Mouse (Mus musculus) forebrain, embryonic 13.5 days (tissue): ENCODE data around the gene Olfr453. TPM values are rescaled to one million over a fixed set of nuclear protein-coding genes. Genes with fewer than 3 reads are reported as not detected.

Source experiments
- ATAC-seq: fragments of 200-750 bp; cut with Nextera tagmentation; 2 replicates; pipeline ENCODE4 v1.8.0; 2017
- H3K27ac ChIP-seq: fragments of 300-500 bp; sonication (generic); 2 replicates; pipeline ENCODE4 v1.5.1; 2015; ENCODE audit warnings: inconsistent platforms, mild to moderate bottlenecking, moderate library complexity
- H3K27me3 ChIP-seq: fragments of 300-500 bp; sonication (generic); 2 replicates; pipeline ENCODE4 v1.6.1; 2015; ENCODE audit warnings: mild to moderate bottlenecking, inconsistent platforms
- H3K36me3 ChIP-seq: fragments of 300-500 bp; sonication (generic); 2 replicates; pipeline ENCODE4 v1.6.1; 2015; ENCODE audit warnings: mild to moderate bottlenecking, inconsistent platforms; ENCODE audit not compliant: poor library complexity, severe bottlenecking
- H3K4me1 ChIP-seq: fragments of 300-500 bp; sonication (generic); 2 replicates; pipeline ENCODE4 v1.6.1; 2015; ENCODE audit warnings: inconsistent platforms
- H3K4me2 ChIP-seq: fragments of 300-500 bp; sonication (generic); 2 replicates; pipeline ENCODE4 v1.6.1; 2015; ENCODE audit warnings: inconsistent platforms, mild to moderate bottlenecking, moderate library complexity
- H3K4me3 ChIP-seq: fragments of 300-500 bp; sonication (generic); 2 replicates; pipeline ENCODE4 v1.5.1; 2015; ENCODE audit warnings: mild to moderate bottlenecking, inconsistent platforms
- H3K9ac ChIP-seq: fragments of 300-500 bp; sonication (generic); 2 replicates; pipeline ENCODE4 v1.6.1; 2015; ENCODE audit warnings: mild to moderate bottlenecking, inconsistent platforms
- H3K9me3 ChIP-seq: fragments of 300-500 bp; sonication (generic); replicated peaks from 2 replicates; pipeline ENCODE4 v1.6.1; 2016; ENCODE audit warnings: inconsistent platforms
- WGBS: fragments of 180-500 bp; shearing (Covaris S2); methylation state at CpG from one replicate; pipeline ENCODE4 v1.1.7; 2015; 5-methylcytosine and 5-hydroxymethylcytosine counted together
- polyA plus RNA-seq: library from polyadenylated mRNA; unstranded; fragments of >200 nt; fragmentation: Nextera tagmentation; extraction: Ambion mirVana; gene quantifications from 2 replicates; pipeline ENCODE4 v1.2.1, GENCODE M21; 2015

Gene Olfr453
- not detected in 2 replicates for polyA plus RNA-seq

DNA sequence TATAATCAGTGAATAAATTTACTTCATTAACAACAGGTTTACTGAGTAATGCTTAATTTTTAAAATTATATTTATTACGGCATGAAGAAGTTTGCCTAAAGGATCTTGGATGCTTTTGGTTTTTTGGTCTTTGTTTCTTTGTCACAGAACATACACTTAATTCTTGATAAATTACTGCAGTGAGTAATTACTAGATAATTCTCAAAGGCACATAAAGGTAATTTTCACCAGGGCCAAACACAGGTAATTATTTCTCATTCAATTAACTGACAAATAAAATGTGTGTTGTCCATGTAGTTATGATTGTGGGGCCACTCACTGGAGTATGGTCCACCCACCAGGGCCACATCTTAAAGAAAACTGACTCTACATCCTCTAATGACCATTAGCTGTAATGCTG is at the start of gene Olfr453:
Olfr453 (plus strand) TSS at position 301 of the 400 bp plus-strand sequence.
- WGBS, result 98% methylated on average over 1 of the region's 1 CpGs
- Histone ChIP-seq H3K36me3 (no peaks in the 10 kb centered on the region), H3K4me2 (no peak within 1 kb of the TSS), H3K4me3 (no peak within 1 kb of the TSS), H3K4me1 (no peaks in the 10 kb centered on the region), H3K9me3 (no peaks in the 10 kb centered on the region), H3K27me3 (no peaks in the 10 kb centered on the region), H3K9ac (no peak within 1 kb of the TSS), H3K27ac (no peak within 1 kb of the TSS)
- no peak for ATAC-seq

DNA sequence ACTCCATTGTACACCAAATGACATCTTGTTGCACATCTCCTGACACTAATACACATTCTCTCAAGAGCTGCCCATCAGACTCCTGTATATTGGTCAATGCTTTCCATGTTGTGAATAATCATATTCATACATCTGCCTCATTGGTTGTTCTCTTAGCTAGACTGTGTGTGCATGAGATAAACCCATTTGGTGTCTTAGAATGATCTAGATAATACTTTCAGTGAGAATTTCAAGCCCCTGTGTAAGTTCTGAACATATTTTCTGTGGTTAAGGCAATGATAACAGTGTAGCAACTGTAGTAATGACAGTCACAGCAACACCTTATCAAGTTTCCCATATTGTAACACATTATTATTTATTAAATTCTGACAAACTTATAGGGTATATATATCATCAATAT is 49.4 kb upstream of the Olfr453 start:
- no peaks in the 10 kb centered on the region for H3K27me3 ChIP-seq
- H3K4me1 ChIP-seq, result peaks cover 22% of the 10 kb centered on the region
- no peaks in the 10 kb centered on the region for H3K9me3 ChIP-seq
- no peak overlapping the region for H3K4me2 ChIP-seq
- H3K4me3 ChIP-seq, result no peak overlapping the region
- no peak for ATAC-seq
- no peak overlapping the region for H3K27ac ChIP-seq
- peaks cover 29% of the 10 kb centered on the region for H3K36me3 ChIP-seq
- no peak overlapping the region for H3K9ac ChIP-seq

DNA sequence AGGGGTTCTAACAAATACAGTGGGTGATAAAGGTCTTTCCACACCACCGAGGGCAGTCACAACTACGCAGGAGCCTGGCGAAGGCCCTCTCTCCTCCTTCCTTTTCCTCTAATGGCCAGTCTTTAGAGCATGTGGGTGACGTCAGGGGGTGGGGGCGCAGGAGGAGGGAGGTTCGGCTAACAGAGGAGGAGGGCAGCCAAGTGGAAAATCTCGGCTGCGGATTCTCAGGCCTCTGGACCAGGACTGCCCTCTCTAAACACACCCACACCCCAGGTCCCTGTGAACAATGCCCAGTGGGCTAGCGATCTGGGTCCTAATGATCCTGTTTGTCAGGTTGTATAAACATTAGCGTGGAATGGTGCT is 47.0 kb upstream of the Olfr453 start:
- peak overlapping the region; percentile 82 for H3K4me3 ChIP-seq
- whole genome bisulfite sequencing, result under 1% methylated on average over 10 of the region's 10 CpGs
- peak; percentile 86 for ATAC-seq
- no peaks in the 10 kb centered on the region for H3K9me3 ChIP-seq
- peak overlapping the region; percentile 71 for H3K4me2 ChIP-seq
- peak overlapping the region; percentile 98 for H3K27ac ChIP-seq
- H3K36me3 ChIP-seq, result peaks cover 14% of the 10 kb centered on the region
- H3K27me3 ChIP-seq, result no peaks in the 10 kb centered on the region
- H3K4me1 ChIP-seq, result peaks cover 22% of the 10 kb centered on the region
- peak overlapping the region; percentile 92 for H3K9ac ChIP-seq

DNA sequence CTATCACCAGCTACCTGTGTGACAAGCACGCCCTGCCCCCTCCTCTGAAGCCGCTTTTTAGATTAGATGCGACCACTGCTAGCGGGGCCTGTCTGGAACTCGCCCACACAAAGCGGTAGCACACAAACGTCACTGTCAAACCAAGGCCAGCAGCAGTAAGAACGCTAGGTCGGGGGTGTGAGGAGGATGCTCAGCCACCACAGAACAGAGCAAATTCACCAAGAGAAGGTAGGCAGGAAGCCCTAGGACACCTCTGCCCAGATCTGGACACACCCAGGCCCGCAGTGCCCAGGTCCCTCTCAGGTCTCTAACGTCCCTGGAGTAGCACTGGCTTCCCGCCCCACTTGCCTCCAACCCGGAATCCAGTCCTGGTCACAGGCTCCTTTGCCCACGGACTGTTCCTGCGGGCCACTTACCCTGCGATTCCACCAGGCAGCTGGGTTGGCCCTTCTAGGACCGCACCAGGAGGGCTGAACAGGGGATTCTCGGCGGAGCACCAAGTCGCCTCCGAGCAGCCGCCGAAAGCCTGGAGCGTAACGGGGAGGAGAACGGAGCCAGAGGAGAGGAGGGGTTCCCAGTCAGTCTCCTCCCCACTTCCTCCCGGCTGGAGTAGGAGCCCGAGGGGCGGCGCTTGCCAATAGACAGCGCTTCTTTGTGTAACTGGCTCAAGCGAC is 46.5 kb upstream of the Olfr453 start:
- peak overlapping the region; percentile 71 for H3K4me2 ChIP-seq
- H3K9me3 ChIP-seq, result no peaks in the 10 kb centered on the region
- peaks cover 22% of the 10 kb centered on the region for H3K4me1 ChIP-seq
- H3K27ac ChIP-seq, result peak overlapping the region; percentile 98
- peak overlapping the region; percentile 82 for H3K4me3 ChIP-seq
- H3K27me3 ChIP-seq, result no peaks in the 10 kb centered on the region
- peaks cover 16% of the 10 kb centered on the region for H3K36me3 ChIP-seq
- under 1% methylated on average over 32 of the region's 32 CpGs for WGBS
- peak; percentile 95 for ATAC-seq
- H3K9ac ChIP-seq, result peak overlapping the region; percentile 92

DNA sequence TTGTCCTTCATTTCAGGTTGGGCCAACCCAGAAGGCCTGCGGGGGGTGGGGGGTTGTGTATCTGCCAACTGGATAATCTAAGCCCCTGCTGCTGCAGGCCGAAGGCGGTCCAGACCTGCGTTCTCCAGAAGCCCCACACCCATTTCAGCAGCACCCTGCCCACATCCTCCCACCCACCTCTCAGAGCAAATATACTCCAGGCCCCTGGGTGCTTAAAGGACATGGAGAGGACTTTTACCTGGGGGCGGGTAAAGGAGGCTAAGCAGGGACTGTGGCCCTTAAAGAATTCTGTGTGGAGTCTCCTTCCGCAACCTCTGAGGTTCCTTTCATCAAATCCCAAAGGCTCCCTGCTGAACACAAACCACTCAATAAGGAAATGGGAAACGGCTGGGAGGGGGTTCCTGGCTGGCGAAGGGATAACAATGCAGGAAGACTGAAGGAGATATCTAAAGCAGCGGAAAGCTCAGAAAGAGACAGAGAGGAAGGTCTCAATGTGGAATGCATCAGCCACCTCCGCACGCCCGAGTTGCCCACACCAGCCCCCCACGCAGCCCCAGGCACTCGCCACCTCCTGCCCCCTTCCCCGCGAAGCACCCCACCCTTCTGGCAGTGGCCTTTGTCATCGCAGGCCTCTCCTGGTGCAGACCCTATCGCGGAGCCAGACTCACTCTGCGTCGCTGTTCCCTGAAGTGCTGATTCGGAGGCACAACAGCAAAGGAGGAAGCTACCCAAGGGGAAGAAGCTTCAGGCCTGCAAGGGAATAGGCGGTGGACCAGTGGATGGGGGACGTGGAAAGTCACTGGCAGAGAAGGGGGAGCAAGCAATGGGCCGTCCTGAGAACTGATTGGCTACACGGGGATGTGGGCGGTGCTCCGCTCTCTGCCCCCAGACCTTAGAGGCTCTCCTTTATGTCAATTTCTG is 29.6 kb upstream of the Olfr453 start, which contains the start of gene Tcaf1:
Tcaf1 (minus strand) TSS at position 798 of the 921 bp plus-strand sequence.
- Histone ChIP-seq H3K27me3 (no peaks in the 10 kb centered on the region), H3K4me1 (peaks cover 18% of the 10 kb centered on the region), H3K4me3 (peak within 1 kb of the TSS; percentile 75), H3K9me3 (no peaks in the 10 kb centered on the region), H3K4me2 (peak within 1 kb of the TSS; percentile 75), H3K27ac (peak within 1 kb of the TSS; percentile 97), H3K9ac (peak within 1 kb of the TSS; percentile 93), H3K36me3 (no peaks in the 10 kb centered on the region)
- WGBS, result under 1% methylated on average over 28 of the region's 28 CpGs
- ATAC-seq, result peak; percentile 100

DNA sequence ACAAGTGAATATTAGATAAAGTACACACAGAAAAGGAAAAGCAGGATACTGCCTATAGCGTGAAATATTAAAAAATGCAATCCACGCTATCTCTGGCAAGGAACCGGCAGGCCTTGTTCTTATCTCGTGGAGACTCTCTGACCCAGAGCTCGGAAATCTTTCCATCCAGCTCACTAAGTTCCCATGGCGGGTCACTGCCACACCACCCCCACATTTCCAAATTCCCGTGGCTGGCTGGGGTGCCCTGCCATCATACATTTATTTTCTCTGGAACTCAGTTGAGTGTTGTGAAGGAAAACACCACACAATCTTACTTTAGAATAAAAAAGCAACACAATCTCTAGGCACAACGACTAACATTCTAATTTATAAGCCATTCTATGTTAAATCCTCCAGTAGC is 24.5 kb upstream of the Olfr453 start:
- no peak for ATAC-seq
- H3K4me3 ChIP-seq, result no peak overlapping the region
- H3K27me3 ChIP-seq, result no peaks in the 10 kb centered on the region
- no peak overlapping the region for H3K27ac ChIP-seq
- H3K9me3 ChIP-seq, result no peaks in the 10 kb centered on the region
- no peak overlapping the region for H3K4me2 ChIP-seq
- 77% methylated on average over 8 of the region's 8 CpGs for WGBS
- H3K9ac ChIP-seq, result no peak overlapping the region
- no peaks in the 10 kb centered on the region for H3K36me3 ChIP-seq
- H3K4me1 ChIP-seq, result no peaks in the 10 kb centered on the region

DNA sequence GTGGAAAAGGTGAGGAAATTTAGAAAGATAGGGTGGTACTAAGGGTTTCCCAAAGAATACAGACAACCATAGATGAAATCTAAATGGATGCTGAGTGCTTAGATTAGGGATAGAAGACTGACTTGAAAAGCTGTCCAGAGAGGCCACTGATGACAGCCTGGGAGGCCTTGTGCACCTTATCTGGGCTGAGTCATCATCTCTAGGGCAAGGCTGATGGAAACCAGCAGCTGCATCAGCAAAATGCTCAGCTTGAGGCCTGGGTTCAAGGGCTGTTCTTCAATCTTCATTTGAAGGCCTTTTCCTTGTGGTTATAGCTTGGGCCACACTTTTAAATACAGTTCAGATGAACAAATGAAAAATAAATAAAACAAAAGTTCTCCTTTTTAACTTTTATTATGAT is 21.2 kb upstream of the Olfr453 start:
- no peak overlapping the region for H3K27ac ChIP-seq
- no peak overlapping the region for H3K4me3 ChIP-seq
- no peaks in the 10 kb centered on the region for H3K27me3 ChIP-seq

DNA sequence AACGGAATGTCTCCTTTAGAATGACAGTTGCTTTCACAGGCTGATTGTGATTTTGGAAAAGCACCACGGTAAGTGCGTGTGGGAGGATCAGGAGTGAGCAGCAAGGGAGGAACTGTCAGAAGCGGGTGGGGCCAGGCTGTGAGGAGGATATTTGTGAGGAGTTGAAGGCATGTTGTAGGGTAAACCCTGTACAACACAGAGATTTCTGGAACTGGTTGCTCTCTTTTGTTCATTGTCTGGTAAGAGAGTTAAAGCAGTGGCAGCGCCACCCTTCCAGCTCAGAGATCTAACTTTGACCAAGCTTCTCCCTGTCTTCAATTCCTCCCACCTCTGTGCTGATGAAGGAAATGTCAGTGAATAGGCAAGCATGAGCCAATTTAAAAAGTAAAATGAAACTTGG is 3.1 kb downstream of the Olfr453 start:
- Histone ChIP-seq H3K9me3 (no peaks in the 10 kb centered on the region), H3K9ac (no peak overlapping the region), H3K4me3 (no peak overlapping the region), H3K4me2 (no peak overlapping the region), H3K27me3 (no peaks in the 10 kb centered on the region), H3K36me3 (no peaks in the 10 kb centered on the region), H3K4me1 (no peaks in the 10 kb centered on the region), H3K27ac (no peak overlapping the region)
- 79% methylated on average over 5 of the region's 5 CpGs for WGBS
- ATAC-seq, result no peak

More for the DNA sequence above, 21.2 kb upstream of the Olfr453 start:
- H3K9ac ChIP-seq, result no peak overlapping the region
- no peaks in the 10 kb centered on the region for H3K36me3 ChIP-seq
- H3K4me2 ChIP-seq, result no peak overlapping the region
- no peaks in the 10 kb centered on the region for H3K9me3 ChIP-seq
- H3K4me1 ChIP-seq, result no peaks in the 10 kb centered on the region
- no peak for ATAC-seq

DNA sequence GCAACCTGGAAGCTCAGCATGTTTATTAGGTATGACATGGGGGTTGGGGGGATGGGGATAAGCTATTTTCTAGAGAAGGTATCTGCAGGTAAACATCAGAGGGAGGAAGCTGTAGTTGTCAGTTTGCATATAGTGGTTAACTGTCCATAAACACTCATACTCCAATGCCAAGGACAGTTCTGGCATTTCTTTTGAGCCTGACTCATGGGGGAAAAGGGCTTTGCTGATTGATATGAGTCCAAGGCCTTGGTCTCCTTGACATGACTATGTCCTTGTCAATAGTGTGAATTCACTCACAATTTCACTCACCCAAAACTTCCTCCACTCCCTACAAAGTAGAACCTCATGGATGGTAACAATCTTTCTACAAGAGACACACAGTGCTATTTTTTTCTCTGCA is 8.7 kb downstream of the Olfr453 start:
- H3K27ac ChIP-seq, result no peak overlapping the region
- H3K9me3 ChIP-seq, result no peaks in the 10 kb centered on the region
- H3K4me3 ChIP-seq, result no peak overlapping the region
- H3K9ac ChIP-seq, result no peak overlapping the region
- H3K27me3 ChIP-seq, result no peaks in the 10 kb centered on the region
- no peaks in the 10 kb centered on the region for H3K4me1 ChIP-seq
- H3K36me3 ChIP-seq, result no peaks in the 10 kb centered on the region
- no peak overlapping the region for H3K4me2 ChIP-seq
- no peak for ATAC-seq

DNA sequence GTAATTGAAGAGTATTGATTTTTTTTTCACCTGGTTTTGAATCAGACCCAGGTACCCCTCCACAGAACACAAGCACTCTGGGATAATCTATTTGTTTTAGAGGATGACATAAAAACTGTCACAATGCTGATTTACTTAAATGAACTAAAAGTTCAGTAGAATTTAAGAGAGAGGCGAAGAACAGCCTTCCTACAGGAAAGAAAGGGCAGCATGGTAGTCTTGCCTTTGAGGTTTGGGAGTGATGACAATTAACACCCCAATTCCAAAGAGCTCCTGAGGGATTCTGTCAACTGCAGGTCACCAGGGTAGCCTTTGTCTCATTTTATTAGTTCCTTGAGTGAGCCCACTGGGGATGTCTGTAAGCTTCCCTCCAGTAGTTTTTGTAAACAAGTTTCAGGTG is 16.9 kb downstream of the Olfr453 start, which contains the start of gene Olfr38:
Olfr38 (plus strand) TSS at position 301 of the 400 bp plus-strand sequence.
- Histone ChIP-seq H3K27me3 (no peaks in the 10 kb centered on the region), H3K4me3 (no peak within 1 kb of the TSS), H3K4me2 (no peak within 1 kb of the TSS), H3K4me1 (no peaks in the 10 kb centered on the region), H3K9ac (no peak within 1 kb of the TSS), H3K27ac (no peak within 1 kb of the TSS), H3K36me3 (no peaks in the 10 kb centered on the region), H3K9me3 (no peaks in the 10 kb centered on the region)
- ATAC-seq, result no peak
- WGBS, result 76% methylated on average over 1 of the region's 1 CpGs

DNA sequence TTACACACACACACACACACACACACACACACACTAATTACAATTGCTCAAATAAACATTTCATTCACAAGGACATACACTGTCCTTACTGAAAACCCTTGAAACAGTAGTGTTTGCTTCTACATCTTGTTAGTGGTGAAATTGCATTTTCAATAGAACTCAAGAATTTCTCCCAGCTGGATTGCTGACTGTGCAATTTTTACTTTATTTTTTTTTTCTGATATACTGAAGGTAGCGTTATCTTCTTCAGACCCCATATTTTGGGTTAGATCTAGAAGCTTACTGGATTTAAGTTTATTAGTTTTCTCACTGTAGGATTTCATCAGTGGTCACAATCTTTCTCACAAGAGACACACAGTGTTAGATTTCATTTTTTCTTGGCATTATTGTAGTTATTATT is 37.9 kb downstream of the Olfr453 start:
- no peaks in the 10 kb centered on the region for H3K36me3 ChIP-seq
- no peaks in the 10 kb centered on the region for H3K9me3 ChIP-seq
- H3K27ac ChIP-seq, result no peak overlapping the region
- no peak overlapping the region for H3K4me3 ChIP-seq
- ATAC-seq, result no peak
- H3K4me2 ChIP-seq, result no peak overlapping the region
- H3K4me1 ChIP-seq, result no peaks in the 10 kb centered on the region
- 83% methylated on average over 1 of the region's 1 CpGs for WGBS
- H3K27me3 ChIP-seq, result no peaks in the 10 kb centered on the region
- no peak overlapping the region for H3K9ac ChIP-seq

DNA sequence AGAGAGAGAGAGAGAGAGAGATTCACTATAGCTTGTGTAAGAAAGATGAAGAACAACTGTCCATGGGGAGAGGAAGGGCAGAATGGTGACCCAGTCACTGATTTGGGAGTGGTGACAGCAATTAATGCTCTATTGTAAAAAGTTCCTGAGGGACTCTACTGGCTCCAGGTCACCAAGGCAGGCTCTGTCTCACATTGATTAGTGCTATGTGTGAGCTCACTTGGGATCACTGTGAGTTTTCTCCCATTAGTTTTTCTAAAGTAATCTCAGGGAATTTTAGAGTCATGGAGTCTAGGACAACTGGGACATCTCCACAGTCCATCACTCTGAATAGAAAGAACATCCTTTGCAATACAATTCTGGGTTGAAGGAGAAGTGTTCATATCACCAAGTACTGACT is 45.6 kb downstream of the Olfr453 start, which contains the start of gene Olfr452:
Olfr452 (plus strand) TSS at position 301 of the 400 bp plus-strand sequence.
- H3K4me1 ChIP-seq, result no peaks in the 10 kb centered on the region
- no peaks in the 10 kb centered on the region for H3K9me3 ChIP-seq
- no peaks in the 10 kb centered on the region for H3K36me3 ChIP-seq
- no peak within 1 kb of the TSS for H3K9ac ChIP-seq
- H3K4me3 ChIP-seq, result no peak within 1 kb of the TSS
- H3K4me2 ChIP-seq, result no peak within 1 kb of the TSS
- ATAC-seq, result no peak
- H3K27ac ChIP-seq, result no peak within 1 kb of the TSS
- H3K27me3 ChIP-seq, result no peaks in the 10 kb centered on the region
